Mouse (Mus musculus) heart, embryonic 11.5 days (tissue): ENCODE measurements around the gene Rin3. TPM values are rescaled to one million over a fixed set of nuclear protein-coding genes. Genes with fewer than 3 reads are reported as not detected.

Experiments used
- ATAC-seq: fragments of 200-750 bp; cut with Nextera tagmentation; replicated peaks from 2 replicates; pipeline ENCODE4 v1.8.0; 2017; ENCODE audit warnings: moderate library complexity; ENCODE audit not compliant: insufficient number of reproducible peaks, low FRiP score, low TSS enrichment
- H3K27ac ChIP-seq: fragments of 300-500 bp; sonication (generic); 2 replicates; pipeline ENCODE4 v1.5.1; 2014; ENCODE audit warnings: mild to moderate bottlenecking, low read depth, low read length
- H3K27me3 ChIP-seq: fragments of 300-500 bp; sonication (generic); 2 replicates; pipeline ENCODE4 v1.6.1; 2014; ENCODE audit warnings: mild to moderate bottlenecking, low read length, mixed read lengths; ENCODE audit not compliant: control insufficient read depth, insufficient read depth
- H3K36me3 ChIP-seq: fragments of 300-500 bp; sonication (generic); 2 replicates; pipeline ENCODE4 v1.6.1; 2014; ENCODE audit warnings: mild to moderate bottlenecking, low read length, moderate library complexity, mixed read lengths; ENCODE audit not compliant: control insufficient read depth, insufficient read depth
- H3K4me1 ChIP-seq: fragments of 300-500 bp; sonication (generic); 2 replicates; pipeline ENCODE4 v1.6.1; 2014; ENCODE audit warnings: low read length; ENCODE audit not compliant: control insufficient read depth, insufficient read depth
- H3K4me2 ChIP-seq: fragments of 300-500 bp; sonication (generic); 2 replicates; pipeline ENCODE4 v1.6.1; 2014; ENCODE audit warnings: mild to moderate bottlenecking, moderate library complexity
- H3K4me3 ChIP-seq: fragments of 300-500 bp; sonication (generic); 2 replicates; pipeline ENCODE4 v1.5.1; 2014; ENCODE audit warnings: low read depth, low read length
- H3K9ac ChIP-seq: fragments of 300-500 bp; sonication (generic); 2 replicates; pipeline ENCODE4 v1.6.1; 2014; ENCODE audit warnings: mild to moderate bottlenecking, low read depth, low read length, moderate library complexity
- H3K9me3 ChIP-seq: fragments of 300-500 bp; sonication (generic); replicated peaks from 2 replicates; pipeline ENCODE4 v1.6.1; 2016; ENCODE audit warnings: low read length; ENCODE audit not compliant: control insufficient read depth
- WGBS: fragments of 180-500 bp; shearing (Covaris S2); extraction: QIAGEN DNeasy Blood & Tissue Kit; methylation state at CpG from one replicate; pipeline ENCODE4 v1.1.7; 2014; ENCODE audit not compliant: insufficient replicate concordance; 5-methylcytosine and 5-hydroxymethylcytosine counted together
- polyA plus RNA-seq: library from polyadenylated mRNA; unstranded; fragments of >200 nt; fragmentation: Nextera tagmentation; extraction: Ambion mirVana; gene quantifications from 2 replicates; pipeline ENCODE4 v1.2.1, GENCODE M21; 2014

Rin3 gene
- polyA plus RNA-seq = 8.8 and 10.2 TPM in 2 replicates

- no peaks in the 10 kb centered on the region for H3K27me3 ChIP-seq
- ATAC-seq = peak; percentile 22; the same call in 1 of the 2 replicates
- H3K4me2 ChIP-seq = peak within 1 kb of the TSS; percentile 90
- H3K9me3 ChIP-seq = peaks cover 3% of the 10 kb centered on the region; the same call in 1 of the 2 replicates
- WGBS = 1% methylated on average over 68 of the region's 75 CpGs
- peak within 1 kb of the TSS; percentile 71 for H3K27ac ChIP-seq
- 0 out of 2 replicates have a peak, but pooled peaks cover 2% of the 10 kb centered on the region for H3K36me3 ChIP-seq
- peak within 1 kb of the TSS; percentile 66 for H3K4me3 ChIP-seq
- peaks cover 37% of the 10 kb centered on the region for H3K4me1 ChIP-seq
- H3K9ac ChIP-seq = peak within 1 kb of the TSS; percentile 89
Observed at GRCm38 (mm10) chr12:102282763-102283482, at the start of gene Rin3. Gene Rin3, plus strand, starts transcription at chr12:102283048.

DNA sequence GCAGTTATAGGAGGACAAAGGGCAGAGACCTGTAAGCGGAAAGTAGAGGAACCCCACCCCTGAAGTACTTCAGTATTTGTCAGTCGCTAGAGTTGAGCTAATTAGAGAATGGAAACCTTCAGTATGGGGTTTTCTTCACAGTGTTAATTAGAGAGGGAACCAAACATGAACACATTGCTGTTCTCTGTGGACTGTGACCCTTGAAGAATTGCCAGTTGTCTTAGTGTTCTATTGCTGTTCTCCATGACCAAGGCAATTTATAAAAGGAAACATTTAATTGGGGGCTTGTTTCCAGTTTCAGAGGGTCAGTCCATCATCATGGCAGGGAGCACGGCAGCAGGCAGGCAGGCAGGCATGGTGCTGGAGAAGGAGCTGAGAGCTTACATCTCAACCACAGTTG, 47.3 kb upstream of the Rin3 start:
- WGBS = 77% methylated on average over 3 of the region's 3 CpGs

GRCm38 (mm10) chr12:102236317-102236716, 46.5 kb upstream of the Rin3 start:
- H3K9ac ChIP-seq = no peak overlapping the region
- no peak overlapping the region for H3K4me2 ChIP-seq
- H3K4me1 ChIP-seq = no peaks in the 10 kb centered on the region
- WGBS = 84% methylated on average over 6 of the region's 6 CpGs
- H3K36me3 ChIP-seq = no peaks in the 10 kb centered on the region
- no peaks in the 10 kb centered on the region for H3K9me3 ChIP-seq
- H3K4me3 ChIP-seq = no peak overlapping the region
- no peaks in the 10 kb centered on the region for H3K27me3 ChIP-seq
- no peak for ATAC-seq
- H3K27ac ChIP-seq = no peak overlapping the region

More for the DNA sequence above, 47.3 kb upstream of the Rin3 start:
- H3K9me3 ChIP-seq = no peaks in the 10 kb centered on the region
- no peaks in the 10 kb centered on the region for H3K36me3 ChIP-seq
- H3K9ac ChIP-seq = no peak overlapping the region
- ATAC-seq = no peak
- no peak overlapping the region for H3K27ac ChIP-seq
- no peaks in the 10 kb centered on the region for H3K27me3 ChIP-seq
- no peaks in the 10 kb centered on the region for H3K4me1 ChIP-seq
- no peak overlapping the region for H3K4me2 ChIP-seq
- no peak overlapping the region for H3K4me3 ChIP-seq

DNA sequence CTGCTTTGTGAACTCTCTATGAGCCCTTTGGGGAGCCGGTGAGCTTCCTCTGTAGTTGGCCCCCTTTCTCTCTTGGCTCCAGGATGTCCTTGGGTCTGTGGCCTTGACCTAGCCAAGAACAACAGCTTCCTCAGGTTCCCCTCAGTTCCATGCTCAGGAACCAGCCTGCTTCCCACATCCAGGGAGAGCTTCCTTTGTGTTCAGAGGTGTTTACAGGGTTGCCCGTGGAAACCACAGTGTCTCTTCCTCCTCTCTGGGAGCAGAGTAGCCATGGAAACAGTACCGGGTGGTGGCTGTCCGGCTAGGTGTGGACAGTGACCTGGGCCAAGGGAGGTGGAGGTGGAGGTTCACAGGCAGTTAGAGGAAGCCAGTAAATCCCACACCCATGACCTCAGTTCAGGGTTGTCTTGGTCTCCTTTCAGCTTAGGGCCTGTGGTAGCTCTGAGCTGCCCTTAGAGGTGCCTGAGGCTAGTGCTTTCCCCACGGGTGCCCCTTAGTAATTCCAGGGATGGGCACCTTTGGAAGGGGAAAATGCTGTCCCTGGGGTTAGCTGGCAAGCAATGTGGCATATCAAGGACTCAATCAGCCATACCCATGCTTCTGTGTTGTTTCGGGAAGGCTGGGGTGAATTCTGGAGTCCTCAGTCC, 40.6 kb upstream of the Rin3 start:
- no peak overlapping the region for H3K9ac ChIP-seq
- 51% methylated on average over 6 of the region's 6 CpGs for WGBS
- no peaks in the 10 kb centered on the region for H3K27me3 ChIP-seq
- no peaks in the 10 kb centered on the region for H3K9me3 ChIP-seq
- no peak overlapping the region for H3K4me2 ChIP-seq
- H3K4me3 ChIP-seq = no peak overlapping the region
- no peaks in the 10 kb centered on the region for H3K36me3 ChIP-seq
- H3K4me1 ChIP-seq = peaks cover 3% of the 10 kb centered on the region; the same call in 1 of the 2 replicates
- no peak for ATAC-seq
- no peak overlapping the region for H3K27ac ChIP-seq

- Histone ChIP-seq H3K4me1 (peaks cover 3% of the 10 kb centered on the region; the same call in 1 of the 2 replicates), H3K27ac (no peak overlapping the region), H3K36me3 (no peaks in the 10 kb centered on the region), H3K4me3 (no peak overlapping the region), H3K9me3 (no peaks in the 10 kb centered on the region), H3K4me2 (no peak overlapping the region), H3K27me3 (no peaks in the 10 kb centered on the region), H3K9ac (no peak overlapping the region)
- 12% methylated on average over 1 of the region's 1 CpGs for whole genome bisulfite sequencing
- ATAC-seq = no peak
Observed at GRCm38 (mm10) chr12:102243915-102244314, 38.9 kb upstream of the Rin3 start.

- Histone ChIP-seq H3K4me2 (no peak overlapping the region), H3K4me1 (peaks cover 3% of the 10 kb centered on the region; the same call in 1 of the 2 replicates), H3K9ac (no peak overlapping the region), H3K27ac (no peak overlapping the region), H3K4me3 (no peak overlapping the region), H3K36me3 (no peaks in the 10 kb centered on the region), H3K27me3 (no peaks in the 10 kb centered on the region), H3K9me3 (no peaks in the 10 kb centered on the region)
- no peak for ATAC-seq
- WGBS = 90% methylated on average over 5 of the region's 5 CpGs
Observed at GRCm38 (mm10) chr12:102246226-102246625, 36.6 kb upstream of the Rin3 start.

DNA sequence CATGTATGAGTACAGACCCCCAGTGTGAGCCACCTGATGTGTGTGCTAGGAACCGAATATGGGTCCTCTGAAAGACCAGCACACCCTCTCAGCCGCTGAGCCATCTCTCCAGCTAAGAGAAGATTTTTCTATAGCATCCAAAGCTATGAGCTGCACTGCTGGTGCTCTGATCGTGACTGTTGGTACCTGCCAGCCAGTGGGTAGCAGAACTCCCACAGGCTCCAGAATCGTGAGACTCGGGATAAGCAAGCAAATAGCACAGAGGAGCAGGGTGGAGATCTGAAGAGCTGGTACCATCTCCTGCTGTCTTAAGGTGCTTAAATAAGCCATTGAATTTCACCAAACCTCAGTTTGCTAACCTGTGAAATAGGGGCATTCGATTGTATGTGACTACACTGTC, 34.7 kb upstream of the Rin3 start:
- Histone ChIP-seq H3K9me3 (no peaks in the 10 kb centered on the region), H3K4me3 (no peak overlapping the region), H3K4me2 (no peak overlapping the region), H3K9ac (no peak overlapping the region), H3K36me3 (no peaks in the 10 kb centered on the region), H3K27ac (no peak overlapping the region), H3K27me3 (no peaks in the 10 kb centered on the region), H3K4me1 (no peaks in the 10 kb centered on the region)
- 80% methylated on average over 6 of the region's 6 CpGs for WGBS
- ATAC-seq = no peak

- Histone ChIP-seq H3K27ac (no peak overlapping the region), H3K36me3 (no peaks in the 10 kb centered on the region), H3K4me3 (no peak overlapping the region), H3K27me3 (no peaks in the 10 kb centered on the region), H3K9ac (no peak overlapping the region), H3K4me2 (no peak overlapping the region), H3K9me3 (no peaks in the 10 kb centered on the region), H3K4me1 (no peaks in the 10 kb centered on the region)
- ATAC-seq = no peak
- 91% methylated on average over 4 of the region's 4 CpGs for WGBS
Observed at GRCm38 (mm10) chr12:102250316-102250715, 32.5 kb upstream of the Rin3 start.
